In the genomic region with DNA sequence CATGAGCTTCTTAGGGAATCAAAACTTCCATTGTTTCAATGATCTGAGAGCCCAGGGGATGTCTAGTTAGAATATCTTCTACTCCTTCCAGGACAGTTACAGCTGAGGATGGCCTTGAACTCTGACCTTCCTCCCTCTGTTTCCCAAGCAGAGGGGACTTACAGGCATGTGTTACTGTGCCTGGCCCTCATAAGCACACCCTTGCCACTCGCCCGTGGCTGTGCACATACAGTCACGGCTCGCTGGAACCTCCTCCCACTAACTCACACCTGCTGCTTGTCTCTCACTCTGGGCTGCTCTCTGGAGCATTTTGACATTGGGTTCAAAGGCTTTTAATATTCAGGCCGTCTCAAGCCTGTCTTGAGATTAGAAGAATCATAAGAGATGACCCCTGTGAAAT, we compare ENCODE assay signal across 17 mouse cellular contexts.
"Had no signal": no experiment of that assay in that cellular context is flagged by ENCODE, and none has a peak within 500 bp of the region (broad histone marks: within the 10 kb centered on the region; RNA-seq: fewer than 3 reads in every experiment).

No protein-coding gene starts in this region.

- H3K4me3 ChIP-seq: intestine, embryonic 15.5 days; left cerebral cortex, adult 2 months; liver, embryonic 13.5 days; midbrain, embryonic 12.5 days; neural tube, embryonic 13.5 days; stomach, embryonic 15.5 days had no signal

- H3K4me2 ChIP-seq: intestine, embryonic 15.5 days; liver, embryonic 13.5 days; midbrain, embryonic 12.5 days; neural tube, embryonic 13.5 days; stomach, embryonic 15.5 days had no signal

- H3K27ac ChIP-seq: intestine, embryonic 15.5 days; kidney, postnatal 0 days; left cerebral cortex, adult 2 months; liver, embryonic 13.5 days; midbrain, embryonic 12.5 days; neural tube, embryonic 13.5 days; stomach, embryonic 15.5 days had no signal

- H3K36me3 ChIP-seq: intestine, embryonic 15.5 days; liver, embryonic 13.5 days; midbrain, embryonic 12.5 days; neural tube, embryonic 13.5 days; stomach, embryonic 15.5 days had no signal

- DNase-seq: kidney, adult 11 months; kidney, postnatal 36 days; layer of hippocampus, postnatal 36 days; liver, embryonic 13.5 days; lung, adult 2 months; lung, postnatal 14 days; lung, postnatal 4 days; right cerebral cortex, postnatal 25 days; spleen, adult 18-20 months; thymus, adult 18-20 months; thymus, postnatal 36 days had no signal

- H3K9ac ChIP-seq: intestine, embryonic 15.5 days; liver, embryonic 13.5 days; midbrain, embryonic 12.5 days; neural tube, embryonic 13.5 days; stomach, embryonic 15.5 days had no signal

- H3K27me3 ChIP-seq: intestine, embryonic 15.5 days; liver, embryonic 13.5 days; midbrain, embryonic 12.5 days; neural tube, embryonic 13.5 days; stomach, embryonic 15.5 days had no signal

- ATAC-seq: intestine, embryonic 15.5 days had no signal

- H3K4me1 ChIP-seq: intestine, embryonic 15.5 days; liver, embryonic 13.5 days; stomach, embryonic 15.5 days had no signal

- H3K9me3 ChIP-seq: intestine, embryonic 15.5 days; liver, embryonic 13.5 days; midbrain, embryonic 12.5 days; neural tube, embryonic 13.5 days; stomach, embryonic 15.5 days had no signal
